Mouse (Mus musculus): ENCODE results near the gene Creb5. TPM values are rescaled to one million over a fixed set of nuclear protein-coding genes. Genes with fewer than 3 reads are reported as not detected.

The Creb5 gene
- total and polyA plus RNA-seq, 3 experiments, result 0.91 to 3.0 (median 1.9) TPM

GRCm38 (mm10) chr6:53706604-53707330, 419.7 kb downstream of the Creb5 start:
- DNase-seq, result peak; percentile 17

DNA sequence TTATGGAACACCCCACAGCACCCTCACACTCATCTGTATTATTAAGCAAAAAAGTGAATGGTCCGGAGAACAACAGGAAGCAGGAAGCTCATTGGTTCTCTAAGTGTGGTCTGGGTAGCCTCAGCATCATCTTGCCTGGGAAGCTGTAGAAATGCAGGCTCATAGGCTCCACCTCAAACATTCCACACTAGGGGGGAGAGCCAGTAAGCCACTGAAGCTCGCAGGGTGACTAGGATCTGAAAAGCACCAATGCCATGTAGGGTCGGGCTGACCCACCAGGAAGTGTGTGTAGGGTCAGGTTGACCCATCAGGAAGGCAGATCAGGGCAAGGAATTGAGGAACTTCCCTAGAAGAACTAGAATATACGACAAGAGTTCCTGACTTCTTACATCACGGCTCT, 420.7 kb downstream of the Creb5 start:
- DNase-seq, result no peak

DNA sequence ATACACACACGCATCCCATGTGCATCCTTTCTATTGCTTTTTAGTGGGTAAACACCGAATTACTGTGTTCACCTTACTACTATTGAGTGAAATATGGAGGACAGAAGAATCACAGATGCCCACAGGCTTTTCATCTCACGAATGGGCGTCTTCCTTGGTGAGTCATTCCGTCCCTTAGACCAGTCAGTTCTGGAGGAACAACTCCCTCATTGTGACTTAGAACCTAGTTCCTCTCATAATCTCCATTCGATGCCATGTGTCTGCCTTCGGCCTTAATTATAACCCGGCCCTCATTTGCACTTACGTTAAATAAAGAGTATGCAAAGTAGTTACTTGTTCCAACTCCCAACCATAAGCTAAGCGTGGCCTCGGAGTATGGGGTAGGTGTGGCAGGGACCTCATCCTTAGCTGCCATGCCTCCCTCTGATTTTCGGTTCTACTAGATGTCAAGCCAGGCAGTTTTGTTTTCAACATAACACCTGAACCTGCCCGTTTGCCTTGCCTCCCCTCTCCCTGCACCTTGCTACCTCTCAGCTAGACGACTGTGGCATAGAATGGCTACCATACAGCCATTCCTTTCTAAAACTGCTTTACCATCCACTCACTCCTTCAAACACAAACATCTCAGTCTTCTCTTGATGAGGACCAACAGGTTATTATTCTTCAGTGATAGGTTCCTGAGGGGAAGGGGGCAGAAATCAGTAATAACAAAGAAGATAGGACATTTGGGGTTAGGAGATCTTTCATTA, 422.8 kb downstream of the Creb5 start:
- DNase-seq, result no peak

DNA sequence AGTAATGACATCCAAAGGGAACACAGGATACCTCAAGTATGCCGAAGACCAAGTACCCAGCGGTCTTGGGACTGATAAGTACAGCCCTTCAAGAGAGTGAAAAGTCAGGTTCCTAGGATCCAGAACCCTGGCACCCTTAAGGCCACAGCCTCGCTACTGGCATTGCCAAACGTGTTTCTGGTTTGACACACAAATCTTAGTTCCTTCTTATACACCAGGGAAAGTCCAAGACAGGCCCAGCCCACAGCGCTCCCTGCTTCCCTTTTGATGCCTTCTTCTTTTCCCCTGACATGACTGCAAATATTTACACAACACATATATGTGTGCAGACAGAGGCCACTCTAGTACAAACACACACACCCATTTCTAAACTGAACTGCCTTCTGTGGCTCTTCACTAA, 423.5 kb downstream of the Creb5 start:
- DNase-seq, result no peak

GRCm38 (mm10) chr6:53713152-53713551, 426.1 kb downstream of the Creb5 start:
- no peak for DNase-seq

DNA sequence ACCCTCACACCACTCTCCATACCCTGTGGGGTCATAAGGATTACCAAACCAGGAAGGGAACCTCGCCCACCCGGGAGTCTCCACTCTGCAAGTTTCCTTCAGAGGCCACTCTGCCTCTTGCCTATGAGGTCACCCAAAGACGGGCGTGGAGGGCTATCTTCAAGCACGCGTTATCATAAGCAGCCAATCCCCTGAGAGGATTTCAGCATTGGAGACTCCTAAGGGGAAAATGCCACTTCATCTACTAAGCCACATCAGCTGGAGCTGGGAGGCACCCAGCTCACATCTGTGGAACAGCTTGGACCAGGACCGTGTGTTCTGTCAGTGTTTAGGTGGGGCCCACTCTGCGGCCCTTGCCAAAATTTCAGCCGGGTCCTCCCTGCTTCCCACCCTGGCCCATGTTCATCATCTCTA, 427.8 kb downstream of the Creb5 start:
- no peak for DNase-seq

- DNase-seq, result no peak
Observed at GRCm38 (mm10) chr6:53716013-53716412, 428.9 kb downstream of the Creb5 start.

- DNase-seq, result no peak
Observed at GRCm38 (mm10) chr6:53720009-53720408, 432.9 kb downstream of the Creb5 start.

DNA sequence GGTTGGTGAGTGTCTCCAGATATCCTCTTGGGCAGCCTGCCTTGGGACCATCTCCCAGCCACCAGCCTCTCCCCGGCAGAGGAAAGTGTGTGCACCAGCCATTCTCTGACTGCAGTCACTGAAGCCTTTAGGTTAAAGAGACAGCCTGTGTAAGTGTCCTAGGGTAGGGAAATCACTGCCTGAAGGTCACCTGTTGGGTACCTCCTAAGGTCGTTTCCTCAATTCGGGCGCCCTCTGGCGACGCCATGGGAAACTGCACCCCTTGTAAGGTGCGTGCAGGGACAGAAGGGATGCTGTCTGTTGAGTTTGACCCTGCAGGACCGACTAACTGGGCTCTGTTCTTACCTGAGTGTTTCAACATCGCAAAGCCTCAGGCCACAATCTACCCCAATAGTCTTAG, 434.5 kb downstream of the Creb5 start:
- DNase-seq, result peak; percentile 74

DNA sequence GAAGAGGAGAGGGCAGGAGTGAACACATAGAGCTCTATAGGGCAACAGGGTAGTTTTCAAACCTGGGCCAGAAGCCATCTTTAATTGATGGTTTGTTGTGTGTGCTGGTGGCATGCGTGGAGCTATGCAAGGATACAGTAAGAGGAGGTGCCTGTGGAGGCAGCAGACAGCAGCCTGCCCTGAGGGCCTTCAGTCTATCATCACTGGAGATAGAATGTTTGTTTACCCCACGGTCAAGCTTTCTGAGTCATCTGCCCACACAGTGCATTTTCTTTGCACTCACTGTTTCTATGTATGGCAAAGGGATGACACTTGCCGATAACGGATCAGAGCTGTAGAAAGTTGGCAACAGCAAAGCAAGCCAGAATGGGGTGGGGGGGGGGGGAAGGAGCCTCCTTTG, 435.6 kb downstream of the Creb5 start:
- no peak for DNase-seq

GRCm38 (mm10) chr6:53730487-53730886, 443.4 kb downstream of the Creb5 start:
- no peak for DNase-seq

GRCm38 (mm10) chr6:53730996-53731485, 444.0 kb downstream of the Creb5 start:
- DNase-seq, result no peak

GRCm38 (mm10) chr6:53733546-53733945, 446.5 kb downstream of the Creb5 start:
- no peak for DNase-seq

DNA sequence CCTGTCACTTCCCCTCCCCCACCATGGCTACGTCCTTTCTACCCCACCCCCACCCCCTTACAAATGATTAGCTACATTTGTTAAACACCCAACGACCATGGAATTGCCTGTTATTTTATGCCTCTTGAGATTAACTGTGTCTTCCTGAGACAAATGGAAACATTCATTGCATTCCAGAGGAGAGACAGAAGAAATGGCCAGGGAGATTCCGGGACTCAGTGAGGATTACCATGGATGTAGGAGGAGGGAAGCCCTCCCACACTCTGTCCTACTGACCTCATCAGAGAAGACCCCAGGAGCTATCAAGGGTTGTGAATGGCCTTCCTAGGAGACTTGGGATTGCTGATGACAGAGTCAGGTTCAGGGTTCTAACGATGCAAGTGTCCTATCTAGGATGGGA, 446.9 kb downstream of the Creb5 start:
- DNase-seq, result no peak

- DNase-seq, result no peak
Observed at GRCm38 (mm10) chr6:53735696-53736095, 448.6 kb downstream of the Creb5 start.

- no peak for DNase-seq
Observed at GRCm38 (mm10) chr6:53738206-53738605, 451.1 kb downstream of the Creb5 start.

DNA sequence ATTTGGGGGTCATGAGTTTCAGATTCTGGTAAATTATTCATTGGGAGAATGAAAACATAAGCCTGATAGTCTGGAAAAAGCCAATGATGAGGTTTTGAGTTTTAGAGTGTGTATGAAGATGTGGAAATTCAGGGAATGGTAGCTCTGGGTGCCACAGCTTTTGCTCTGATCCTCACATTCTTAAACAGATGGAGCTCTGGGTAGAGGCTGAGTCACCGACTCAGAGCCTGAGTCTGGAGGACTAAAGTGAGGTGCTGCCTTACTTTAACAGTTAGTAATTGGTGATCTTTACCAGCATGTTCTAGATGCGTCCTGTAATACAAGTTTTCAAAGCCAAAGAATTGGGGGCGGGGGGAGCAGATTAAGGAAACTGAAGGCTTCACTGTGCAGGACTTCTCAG, 454.2 kb downstream of the Creb5 start:
- no peak for DNase-seq

Other genes with a start within 250 kb of the Creb5 start
- gene Jazf1, start 218.6 kb upstream of the Creb5 start, total RNA-seq (2021), result 1 to 10 TPM; 4.2 to 5.3 TPM
- gene Jazf1, start 218.6 kb upstream of the Creb5 start, polyA plus RNA-seq (2012; rRNA removed), result 1.8 and 1.9 TPM in 2 replicates

Data from adrenal gland, adult 2 months (tissue).